Mouse (Mus musculus) CH12.LX (cell line): ENCODE data around the gene Hps1. TPM values are rescaled to one million over a fixed set of nuclear protein-coding genes. Genes with fewer than 3 reads are reported as not detected.
A peak's percentile ranks its signal among the peaks of the same experiment; 100 is the strongest.

Source experiments
- DNase-seq: peaks from one replicate; pipeline ENCODE4 v3.0.0-alpha.2; 2013; ENCODE audit errors: extremely low read depth
- H3K27ac ChIP-seq: 2 replicates; pipeline ENCODE4 v1.5.1; 2012; ENCODE audit warnings: low read depth, mild to moderate bottlenecking, control low read depth, moderate library complexity; ENCODE audit not compliant: insufficient read depth
- H3K27me3 ChIP-seq: replicated peaks from 2 replicates; pipeline ENCODE3; 2012; ENCODE audit warnings: inconsistent platforms
- H3K36me3 ChIP-seq, 2 experiments: replicated peaks in 1 of 2; 2 replicates each; pipeline versions ENCODE3 to v1.6.1; 2012; ENCODE audit warnings: inconsistent platforms in 1 of 2, low read length in 1 of 2, mild to moderate bottlenecking in 1 of 2, mixed read lengths in 1 of 2, moderate library complexity in 1 of 2; ENCODE audit not compliant: control insufficient read depth in 1 of 2, insufficient read depth in 1 of 2
- H3K4me1 ChIP-seq, 2 experiments: 2 replicates each; pipeline ENCODE4 v1.6.1; 2012; ENCODE audit warnings: inconsistent platforms in 1 of 2, moderate library complexity in 1 of 2; ENCODE audit not compliant: insufficient read depth in 2 of 2, control insufficient read depth in 1 of 2
- H3K4me2 ChIP-seq: 2 replicates; pipeline ENCODE4 v1.6.1; 2012; ENCODE audit warnings: low read depth, mild to moderate bottlenecking, control low read depth; ENCODE audit not compliant: poor library complexity, insufficient read depth, severe bottlenecking
- H3K4me3 ChIP-seq, 3 experiments: fragments of 150-350 bp in 1 of 3; sonication (generic) in 1 of 3; replicated peaks in 1 of 3; 2 replicates each; pipeline versions ENCODE3 to v1.5.1; 2011 to 2012; ENCODE audit warnings: low read depth in 2 of 3, low read length in 2 of 3, mild to moderate bottlenecking in 2 of 3, moderate library complexity in 2 of 3, control low read depth in 1 of 3, improper control_type of control experiment in 1 of 3, inconsistent platforms in 1 of 3, mixed read lengths in 1 of 3; ENCODE audit not compliant: poor library complexity in 1 of 3
- H3K79me2 ChIP-seq: replicated peaks from 2 replicates; pipeline ENCODE4 v1.6.1; 2012; ENCODE audit warnings: mild to moderate bottlenecking, moderate library complexity; ENCODE audit not compliant: control insufficient read depth, poor library complexity, insufficient read depth, severe bottlenecking; ENCODE audit errors: extremely low read depth
- H3K9ac ChIP-seq: 2 replicates; pipeline ENCODE4 v1.6.1; 2012; ENCODE audit warnings: low read depth, mild to moderate bottlenecking, control low read depth, moderate library complexity; ENCODE audit not compliant: insufficient read depth
- H3K9me3 ChIP-seq: replicated peaks from 2 replicates; pipeline ENCODE3; 2012; ENCODE audit warnings: low read length, inconsistent platforms, mixed read lengths
- CHD2 ChIP-seq: IDR thresholded peaks from 2 replicates; pipeline ENCODE4 v1.6.1; 2011; ENCODE audit warnings: low read length, improper control_type of control experiment
- CTCF ChIP-seq, 2 experiments: IDR thresholded peaks in 1 of 2; conservative IDR thresholded peaks in 1 of 2; 2 replicates each; pipeline ENCODE4 v1.5.1; 2011 to 2012; ENCODE audit warnings: low read depth in 2 of 2, low read length in 2 of 2, improper control_type of control experiment in 1 of 2, inconsistent platforms in 1 of 2, mild to moderate bottlenecking in 1 of 2, moderate library complexity in 1 of 2
- GABPA ChIP-seq: IDR thresholded peaks from 2 replicates; pipeline ENCODE4 v1.6.1; 2012; ENCODE audit warnings: low read depth, low read length, improper control_type of control experiment, inconsistent platforms; ENCODE audit not compliant: insufficient replicate concordance
- HCFC1 ChIP-seq: IDR thresholded peaks from 2 replicates; pipeline ENCODE4 v1.6.1; 2012; ENCODE audit warnings: low read depth, mild to moderate bottlenecking, inconsistent platforms, low read length, improper control_type of control experiment
- IRF4 ChIP-seq: IDR thresholded peaks from 2 replicates; pipeline ENCODE4 v1.6.1; 2014; ENCODE audit warnings: low read depth, mild to moderate bottlenecking, inconsistent platforms, low read length, improper control_type of control experiment
- JUND ChIP-seq: conservative IDR thresholded peaks from 2 replicates; pipeline ENCODE4 v1.6.1; 2011; ENCODE audit warnings: low read depth, low read length, improper control_type of control experiment
- KAT2A ChIP-seq: IDR thresholded peaks from 2 replicates; pipeline ENCODE4 v1.6.1; 2012; ENCODE audit warnings: low read length, improper control_type of control experiment, inconsistent platforms; ENCODE audit not compliant: insufficient replicate concordance
- MAZ ChIP-seq: IDR thresholded peaks from 2 replicates; pipeline ENCODE4 v1.6.1; 2012; ENCODE audit warnings: low read depth, mild to moderate bottlenecking, inconsistent platforms, low read length, improper control_type of control experiment, moderate library complexity
- MEF2A ChIP-seq: IDR thresholded peaks from 2 replicates; pipeline ENCODE4 v1.6.1; 2014; ENCODE audit warnings: low read depth, mild to moderate bottlenecking, inconsistent platforms, low read length, improper control_type of control experiment, borderline replicate concordance
- MYC ChIP-seq: IDR thresholded peaks from 2 replicates; pipeline ENCODE4 v1.6.1; 2011; ENCODE audit warnings: low read depth, mild to moderate bottlenecking, improper control_type of control experiment, low read length
- NRF1 ChIP-seq: IDR thresholded peaks from 2 replicates; pipeline ENCODE4 v1.6.1; 2014; ENCODE audit warnings: low read depth, mild to moderate bottlenecking, inconsistent platforms, low read length, improper control_type of control experiment, moderate library complexity
- POLR2AphosphoS2 ChIP-seq: IDR thresholded peaks from 2 replicates; pipeline ENCODE4 v1.6.1; 2011; ENCODE audit warnings: low read depth, low read length, improper control_type of control experiment
- RAD21 ChIP-seq: IDR thresholded peaks from 2 replicates; pipeline ENCODE4 v1.6.1; 2011; ENCODE audit warnings: low read depth, mild to moderate bottlenecking, low read length, improper control_type of control experiment, moderate library complexity
- RCOR1 ChIP-seq: conservative IDR thresholded peaks from 2 replicates; pipeline ENCODE4 v1.6.1; 2012; ENCODE audit warnings: low read depth, mild to moderate bottlenecking, inconsistent platforms, low read length, improper control_type of control experiment
- SIN3A ChIP-seq: IDR thresholded peaks from 2 replicates; pipeline ENCODE4 v1.6.1; 2012; ENCODE audit warnings: low read length, improper control_type of control experiment, inconsistent platforms
- SMC3 ChIP-seq: IDR thresholded peaks from 2 replicates; pipeline ENCODE4 v1.6.1; 2011; ENCODE audit warnings: low read depth, low read length, improper control_type of control experiment
- TCF12 ChIP-seq: IDR thresholded peaks from 2 replicates; pipeline ENCODE4 v1.6.1; 2014; ENCODE audit warnings: low read depth, mild to moderate bottlenecking, inconsistent platforms, low read length, improper control_type of control experiment
- UBTF ChIP-seq: IDR thresholded peaks from 2 replicates; pipeline ENCODE4 v1.6.1; 2012; ENCODE audit warnings: low read depth, mild to moderate bottlenecking, inconsistent platforms, low read length, improper control_type of control experiment, moderate library complexity
- USF1 ChIP-seq: IDR thresholded peaks from 2 replicates; pipeline ENCODE4 v1.6.1; 2014; ENCODE audit warnings: low read depth, mild to moderate bottlenecking, inconsistent platforms, low read length, improper control_type of control experiment
- USF2 ChIP-seq: conservative IDR thresholded peaks from 2 replicates; pipeline ENCODE4 v1.6.1; 2011; ENCODE audit warnings: low read depth, low read length, improper control_type of control experiment
- ZC3H11A ChIP-seq: IDR thresholded peaks from 2 replicates; pipeline ENCODE4 v1.6.1; 2012; ENCODE audit warnings: low read depth, mild to moderate bottlenecking, inconsistent platforms, low read length, improper control_type of control experiment
- ZMIZ1 ChIP-seq: IDR thresholded peaks from 2 replicates; pipeline ENCODE4 v1.6.1; 2012; ENCODE audit warnings: low read depth, mild to moderate bottlenecking, inconsistent platforms, low read length, improper control_type of control experiment
- dilution Hi-C: fragments of 300-500 bp; cut with MboI; formaldehyde crosslinking; loops from 2 replicates; pipeline ENCODE4 v1.14.3; 2020; ENCODE audit warnings: low sequenced_read_pairs; ENCODE audit not compliant: extremely low pct_unique_long_range_greater_than_20kb, extremely low pct_ligation_motif_present
- in situ Hi-C: fragments of 300-500 bp; cut with MboI; formaldehyde crosslinking; loops from 3 replicates; pipeline ENCODE4 v1.14.3; 2019; ENCODE audit warnings: low sequenced_read_pairs, low pct_ligation_motif_present, low pct_unique_long_range_greater_than_20kb, mixed read lengths
- polyA plus RNA-seq: library from polyadenylated mRNA; unstranded; fragments of >175 nt; gene quantifications from 2 replicates; pipeline ENCODE4 v1.2.1, GENCODE M21; 2012; ENCODE audit warnings: low read depth; ENCODE audit not compliant: insufficient read length
- total RNA-seq, 2 experiments: library from RNA; depleted of rRNA; stranded (reverse); fragments of 300-350 nt in 1 of 2; fragments of >200 nt in 1 of 2; gene quantifications; 2 replicates each; pipeline ENCODE4 v1.2.3; 2012 to 2014

Hps1 gene
- total and polyA plus RNA-seq, 3 experiments = 17.7 to 29.7 (median 21.4) TPM

DNA sequence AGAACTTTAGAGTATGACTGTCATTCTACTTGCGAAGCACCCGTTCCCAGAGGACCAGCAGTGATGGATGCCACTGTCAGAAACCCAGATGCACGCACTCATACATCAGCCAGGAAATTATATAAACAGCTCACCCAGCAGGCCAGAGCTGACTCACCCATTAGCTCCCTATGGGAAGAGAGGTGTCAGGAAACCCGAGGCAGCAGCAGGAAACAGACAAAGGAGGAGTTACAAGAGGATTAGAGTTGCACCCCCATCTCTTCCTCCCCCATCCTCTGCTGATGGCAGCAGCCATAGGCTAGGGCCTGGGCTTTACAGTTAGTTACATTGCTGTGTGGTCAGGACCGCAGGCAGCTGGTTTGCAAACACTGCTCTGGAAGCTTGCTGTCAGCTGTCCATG is 8.5 kb upstream of the Hps1 start:
- Histone ChIP-seq H3K4me2 (no peak overlapping the region), H3K27ac (no peak overlapping the region), H3K9me3 (no peaks in the 10 kb centered on the region), H3K36me3 (no peaks in the 10 kb centered on the region), H3K9ac (no peak overlapping the region), H3K79me2 (no peaks in the 10 kb centered on the region), H3K27me3 (no peaks in the 10 kb centered on the region), H3K4me1 (peaks cover 7 to 12% of the 10 kb centered on the region in 2 experiments; a peak in 3 of 4 replicates), H3K4me3 (no peak overlapping the region)
- TF ChIP-seq ZMIZ1 = no peak
- no peak for TF ChIP-seq POLR2AphosphoS2
- TF ChIP-seq MYC = no peak
- no peak for TF ChIP-seq NRF1
- DNase-seq = no peak
- in situ Hi-C loops (no loop called here), dilution Hi-C loops (no loop called here)

DNA sequence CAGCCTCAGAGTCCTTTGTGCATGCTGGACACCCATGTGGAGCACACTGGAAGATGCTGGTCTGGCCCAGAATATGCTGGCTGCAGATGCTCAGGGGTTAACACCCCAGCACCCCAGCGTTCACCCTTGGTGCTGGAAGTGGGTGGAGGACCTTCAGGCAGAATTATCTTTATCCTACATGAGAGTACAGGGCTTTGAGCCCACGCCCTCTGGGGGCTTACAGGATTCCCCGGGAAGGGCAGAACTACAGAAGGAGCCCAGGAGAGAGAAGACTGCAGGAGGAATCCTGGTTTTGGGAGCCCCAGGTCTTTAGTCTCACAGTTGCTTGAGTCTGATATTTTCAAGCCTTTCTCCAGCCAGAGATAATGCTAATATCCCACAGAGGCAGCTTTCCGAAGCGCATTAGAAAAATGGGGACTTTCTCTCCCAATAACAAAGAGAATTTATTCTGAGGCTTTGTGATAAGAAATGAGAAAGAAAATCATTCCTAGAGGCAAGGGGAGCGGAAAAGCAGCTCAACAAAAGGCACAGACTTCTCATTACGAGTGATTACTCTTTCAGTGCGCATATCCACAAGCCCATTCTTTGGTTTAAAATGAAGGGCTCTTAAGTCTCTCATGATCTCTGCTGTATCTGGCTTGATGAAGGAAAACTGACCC is 5.9 kb upstream of the Hps1 start:
- dilution Hi-C loops (no loop called here), in situ Hi-C loops (no loop called here)

DNA sequence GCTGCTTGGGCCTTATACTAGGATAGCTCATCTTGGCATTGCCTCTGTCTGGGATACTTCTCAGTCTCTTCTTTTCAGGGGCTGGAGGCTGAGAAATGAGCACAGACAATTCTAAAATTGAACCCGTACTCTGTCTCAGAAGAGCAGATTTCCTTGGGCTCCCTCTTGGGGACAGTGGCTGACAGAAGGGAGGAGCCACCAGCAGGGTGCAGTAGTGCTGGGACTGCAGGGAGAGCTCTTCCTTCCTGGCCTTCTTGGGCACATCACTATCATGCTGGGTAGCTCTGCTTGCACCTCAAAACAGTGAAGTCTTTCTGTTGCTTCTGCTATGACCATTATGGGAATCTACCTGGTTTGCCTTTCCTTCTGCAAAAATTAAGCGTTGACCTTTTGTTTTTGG is 5.4 kb upstream of the Hps1 start:
- TF ChIP-seq SMC3 (peak; percentile 6; the same call in 1 of the 2 replicates), SIN3A (no peak), RAD21 (peak; percentile 20), RCOR1 (no peak), GABPA (no peak), CTCF (conservative IDR thresholded peaks at IDR 0.05 in 1 of 2, IDR thresholded peaks at IDR 0.05 in 1 of 2; ENCODE audit: low read depth in 2 of 2, low read length in 2 of 2) (peak; percentile 12 to 75; a peak in 2 of 4 replicates)
- TF ChIP-seq, all 38 proteins: peak for 3
- no peak overlapping the region for H3K9ac ChIP-seq
- no peak for DNase-seq
- H3K4me3 ChIP-seq = no peak overlapping the region
- in situ Hi-C loops = no loop called here
- no peaks in the 10 kb centered on the region for H3K27me3 ChIP-seq
- H3K79me2 ChIP-seq = no peaks in the 10 kb centered on the region
- dilution Hi-C loops = no loop called here
- peaks cover 7 to 18% of the 10 kb centered on the region in 2 experiments; a peak in 3 of 4 replicates for H3K4me1 ChIP-seq
- H3K9me3 ChIP-seq = no peaks in the 10 kb centered on the region
- no peak overlapping the region for H3K27ac ChIP-seq
- H3K36me3 ChIP-seq = no peaks in the 10 kb centered on the region
- H3K4me2 ChIP-seq = no peak overlapping the region

More for the DNA sequence above, 5.9 kb upstream of the Hps1 start:
- Histone ChIP-seq H3K79me2 (no peaks in the 10 kb centered on the region), H3K27me3 (no peaks in the 10 kb centered on the region), H3K4me3 (no peak overlapping the region)
- TF ChIP-seq SIN3A (no peak), MAZ (no peak), TCF12 (no peak), KAT2A (no peak), ZC3H11A (no peak), JUND (no peak), POLR2AphosphoS2 (no peak), USF2 (no peak), USF1 (no peak), NRF1 (no peak), MEF2A (no peak), IRF4 (no peak), MYC (no peak), HCFC1 (no peak), CHD2 (no peak), UBTF (no peak)
- TF ChIP-seq, all 38 proteins: peak for 0
- no peak for DNase-seq
- peaks cover 7 to 16% of the 10 kb centered on the region in 2 experiments; a peak in 3 of 4 replicates for H3K4me1 ChIP-seq
- no peak overlapping the region for H3K9ac ChIP-seq
- no peak overlapping the region for H3K4me2 ChIP-seq
- H3K27ac ChIP-seq = no peak overlapping the region
- no peaks in the 10 kb centered on the region for H3K36me3 ChIP-seq
- H3K9me3 ChIP-seq = no peaks in the 10 kb centered on the region
